Mouse (Mus musculus) left cerebral cortex, adult 18-20 months (tissue): ENCODE results near the gene Camsap1. TPM values are rescaled to one million over a fixed set of nuclear protein-coding genes. Genes with fewer than 3 reads are reported as not detected.

Source experiments
- DNase-seq, 2 experiments: peaks; one replicate each; pipeline ENCODE4 v3.0.0; 2021 to 2022; ENCODE audit warnings: low spot score in 2 of 2, mixed read lengths in 1 of 2
- total RNA-seq, 2 experiments: library from RNA; stranded (reverse); gene quantifications; 2 replicates each; pipeline ENCODE4 v1.2.3; 2021

Gene Camsap1
- total RNA-seq, 2 experiments from 2014 or later, result 155 to 171 TPM

DNA sequence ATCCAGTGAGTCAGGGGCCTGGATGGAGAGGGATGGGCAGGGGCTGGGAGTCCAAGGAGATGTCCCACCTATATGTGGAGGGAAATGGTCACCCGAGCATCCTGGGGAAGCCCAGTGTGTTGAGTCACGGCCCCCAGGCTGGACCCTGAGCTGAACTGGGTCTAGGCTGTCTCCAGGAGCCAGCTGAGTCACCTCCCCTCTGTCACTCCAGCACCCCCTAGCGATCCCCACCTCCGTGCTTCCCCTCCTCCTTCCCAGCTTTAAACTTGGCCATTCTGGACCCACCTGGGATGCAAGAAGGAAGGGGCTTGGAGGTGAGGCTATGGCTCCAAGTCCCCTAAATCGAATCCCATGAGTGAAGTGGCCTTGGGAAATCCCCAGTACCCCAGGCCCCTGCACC is 94.9 kb downstream of the Camsap1 start:
- DNase-seq, result peak in 1 of 2 experiments; percentile 45

DNA sequence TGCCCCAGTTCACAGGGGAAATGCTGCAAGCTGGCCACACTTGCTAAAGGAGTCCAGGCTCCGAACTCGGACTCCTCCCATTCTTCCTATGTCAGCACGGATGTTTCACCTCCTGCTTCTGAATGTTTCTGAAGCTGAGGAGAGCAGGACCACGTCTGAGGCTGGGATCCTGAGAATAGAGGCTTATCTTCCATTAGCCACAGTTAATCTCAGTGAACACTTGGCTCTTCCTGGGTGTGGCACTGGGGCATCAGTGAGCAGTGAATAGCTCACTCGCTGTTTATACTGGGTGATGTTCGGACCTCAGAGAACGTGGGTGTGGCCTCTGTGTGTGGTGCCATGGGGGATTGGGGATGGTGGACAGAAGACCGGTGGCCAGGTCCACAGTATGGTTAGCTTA is 95.9 kb downstream of the Camsap1 start:
- DNase-seq, result no peak

GRCm38 (mm10) chr2:25884756-25885155 is 98.3 kb downstream of the Camsap1 start:
- DNase-seq, result no peak

DNA sequence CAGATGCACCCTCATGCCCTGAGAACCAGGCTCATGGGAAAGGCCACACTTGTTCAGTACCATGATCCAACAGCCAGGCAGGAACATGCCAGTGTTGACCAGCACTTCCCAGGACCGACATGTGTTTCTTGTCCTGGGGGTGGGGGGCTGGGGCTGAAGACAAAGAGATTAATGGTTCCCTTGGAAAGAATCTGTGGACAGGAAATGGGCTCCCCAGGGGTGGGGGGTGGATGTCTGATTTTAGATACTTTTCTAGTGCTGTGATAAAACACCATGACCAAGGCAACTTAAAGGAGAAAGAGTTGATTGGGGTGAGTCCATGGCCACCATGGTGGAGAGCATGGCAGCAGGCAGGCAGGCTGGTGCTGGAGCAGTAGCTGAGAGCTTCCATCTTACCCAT is 100.8 kb downstream of the Camsap1 start:
- no peak for DNase-seq

DNA sequence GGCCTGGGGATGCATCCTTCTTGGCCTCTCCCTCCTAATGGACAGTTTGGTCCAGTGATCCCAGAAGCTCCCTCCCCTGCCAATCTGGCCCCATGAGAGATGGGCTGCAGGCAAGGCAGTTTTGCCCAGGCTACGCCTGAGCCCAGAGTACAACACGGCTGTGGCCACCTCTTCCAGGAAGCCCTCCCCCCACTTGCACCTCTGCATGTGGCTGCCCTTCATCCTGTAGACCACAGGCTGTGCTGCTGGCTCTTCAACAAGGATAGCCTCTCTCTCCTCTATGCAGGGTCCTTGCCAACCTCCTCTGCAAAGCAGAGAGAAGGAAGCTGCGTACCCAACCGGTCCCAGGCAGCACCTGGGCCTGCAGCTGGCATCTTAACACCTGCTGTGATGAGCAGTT is 104.0 kb downstream of the Camsap1 start:
- DNase-seq, result no peak

DNA sequence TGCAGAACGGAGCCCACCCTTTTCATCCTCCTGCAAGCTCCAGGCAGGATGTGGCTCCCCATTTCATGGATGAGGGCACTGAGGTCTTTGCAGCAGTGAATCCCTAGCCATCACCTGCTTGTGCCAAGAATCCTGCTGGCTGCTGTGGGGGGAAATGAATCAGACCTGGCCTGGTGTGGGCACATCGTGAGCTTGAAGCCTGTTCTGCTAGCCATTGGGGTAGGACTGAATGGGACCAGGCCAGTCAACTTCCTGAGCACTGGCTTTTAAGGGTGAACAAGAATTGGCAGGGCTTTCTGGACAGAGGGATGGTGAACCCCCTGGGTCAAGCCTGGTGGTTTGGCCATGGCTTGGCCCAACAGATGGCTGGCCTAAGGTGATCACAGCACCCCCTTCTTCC is 104.6 kb downstream of the Camsap1 start:
- no peak for DNase-seq

DNA sequence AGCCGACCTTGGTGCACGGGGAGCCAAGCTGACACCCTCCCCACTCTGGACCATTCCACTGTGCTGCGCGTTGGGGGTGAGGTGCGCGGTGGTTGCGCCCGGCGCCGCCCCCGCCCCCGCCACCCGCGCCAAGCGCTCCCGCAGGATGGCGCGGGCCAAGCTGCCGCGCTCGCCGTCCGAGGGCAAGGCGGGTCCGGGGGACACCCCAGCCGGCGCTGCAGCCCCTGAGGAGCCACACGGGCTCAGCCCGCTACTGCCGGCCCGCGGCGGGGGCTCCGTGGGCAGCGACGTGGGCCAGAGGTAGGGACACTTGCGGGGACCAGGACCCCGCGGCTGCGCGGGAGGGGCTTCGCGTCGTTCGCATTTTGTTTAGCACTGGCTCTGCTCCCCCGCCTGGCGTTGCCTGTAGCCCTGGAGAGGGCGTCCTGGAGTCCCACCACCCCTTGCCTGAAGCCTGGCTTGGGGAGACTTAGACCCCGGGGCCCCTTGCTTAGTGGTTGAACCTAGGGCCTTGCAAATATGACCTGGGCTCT is 105.3 kb downstream of the Camsap1 start:
- DNase-seq, result peak in 1 of 2 experiments; percentile 71

GRCm38 (mm10) chr2:25877250-25877735 is 105.8 kb downstream of the Camsap1 start:
- DNase-seq, result no peak

Other genes starting within 250 kb of the Camsap1 start
- gene Obp2b, start 246.3 kb downstream of the Camsap1 start, total RNA-seq, result not detected
- gene Lcn3, start 217.7 kb downstream of the Camsap1 start, total RNA-seq, result not detected
- gene Lcn11, start 206.3 kb downstream of the Camsap1 start, total RNA-seq, result not detected
- gene Gm13539, start 201.0 kb downstream of the Camsap1 start, total RNA-seq, result not detected
- gene Glt6d1, start 167.4 kb downstream of the Camsap1 start, total RNA-seq, result not detected
- not detected for gene Lcn9, start 160.1 kb downstream of the Camsap1 start, total RNA-seq
- gene Sohlh1, start 136.0 kb downstream of the Camsap1 start, total RNA-seq, result not detected
- 100 to 1,000 TPM; 118 to 130 TPM for gene Kcnt1, start 119.5 kb downstream of the Camsap1 start, total RNA-seq
- gene Ubac1, start 38.5 kb upstream of the Camsap1 start, total RNA-seq, result 10 to 100 TPM; 55.6 to 59.6 TPM
- gene Nacc2, start 139.9 kb upstream of the Camsap1 start, total RNA-seq, result 10 to 100 TPM; 69.8 to 81.1 TPM
- under 1 TPM in 1 of 2 experiments, not detected in 1; 0.40 TPM for gene Lhx3, start 225.0 kb upstream of the Camsap1 start, total RNA-seq